Mouse (Mus musculus): Measurements from ENCODE around the gene Parg. TPM values are rescaled to one million over a fixed set of nuclear protein-coding genes. Genes with fewer than 3 reads are reported as not detected.
A peak's percentile ranks its signal among the peaks of the same experiment; 100 is the strongest.
"Not testable (repeated sequence)": the region's sequence is repeated elsewhere in the genome, so short reads cannot be mapped to it uniquely, and the experiment has no call there.

Gene Parg
- total and polyA plus RNA-seq, 3 experiments: 36.3 to 66.1 (median 40.6) TPM

DNA sequence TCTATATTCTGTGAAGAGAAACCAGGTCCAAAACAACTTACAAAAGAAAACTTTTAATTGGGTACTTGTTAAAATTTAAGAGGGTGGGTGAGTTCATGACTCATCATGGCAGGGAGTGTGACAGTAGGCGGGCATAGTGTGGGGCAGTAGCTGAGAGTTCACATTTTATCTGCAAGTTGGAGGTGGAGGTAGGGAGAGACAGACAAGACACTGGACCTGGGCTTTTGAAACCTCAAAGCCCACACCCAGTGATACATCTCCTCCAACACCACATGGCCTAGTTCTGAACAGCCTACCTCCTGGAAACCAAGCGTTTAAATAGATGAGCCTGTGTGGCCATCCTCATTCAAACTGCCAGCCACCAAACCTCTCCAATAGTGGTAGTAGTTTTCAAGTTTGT, 26.4 kb upstream of the Parg start:
- dilution Hi-C loops (cut with MboI; ENCODE audit: extremely low pct_ligation_motif_present, extremely low pct_unique_long_range_greater_than_20kb, low sequenced_read_pairs): no loop called here
- Histone ChIP-seq H3K4me1 (ENCODE audit: control insufficient read depth in 1 of 2, insufficient read depth in 2 of 2) (peaks cover 0 to 5% of the 10 kb centered on the region in 2 experiments; a peak in 1 of 4 replicates), H3K9me3 (replicated peaks; ENCODE audit: low read length) (no peaks in the 10 kb centered on the region), H3K36me3 (replicated peaks in 1 of 2; ENCODE audit: control insufficient read depth in 1 of 2, insufficient read depth in 1 of 2, low read length in 1 of 2) (peaks cover 37 to 70% of the 10 kb centered on the region in 2 experiments), H3K4me2 (ENCODE audit: insufficient read depth, low read depth, poor library complexity, severe bottlenecking) (no peak overlapping the region), H3K9ac (ENCODE audit: insufficient read depth, low read depth) (no peak overlapping the region), H3K27ac (ENCODE audit: insufficient read depth, low read depth) (no peak overlapping the region), H3K27me3 (replicated peaks) (no peaks in the 10 kb centered on the region), H3K4me3 (replicated peaks in 1 of 3; ENCODE audit: low read depth in 2 of 3, low read length in 2 of 3, poor library complexity in 1 of 3) (no peak overlapping the region), H3K79me2 (replicated peaks; ENCODE audit: control insufficient read depth, extremely low read depth, insufficient read depth, poor library complexity, severe bottlenecking) (peaks cover 3% of the 10 kb centered on the region; the same call in 1 of the 2 replicates)
- no peak for TF ChIP-seq POLR2A (IDR thresholded peaks at IDR 0.05; ENCODE audit: low read depth, low read length)
- no peak for TF ChIP-seq JUND (conservative IDR thresholded peaks at IDR 0.05; ENCODE audit: low read depth, low read length)
- no peak for TF ChIP-seq HCFC1 (IDR thresholded peaks at IDR 0.05; ENCODE audit: low read depth, low read length)
- no peak for TF ChIP-seq IRF4 (IDR thresholded peaks at IDR 0.05; ENCODE audit: low read depth, low read length)
- TF ChIP-seq CHD1 (IDR thresholded peaks at IDR 0.05; ENCODE audit: low read depth, low read length): no peak
- no peak for TF ChIP-seq KAT2A (IDR thresholded peaks at IDR 0.05; ENCODE audit: insufficient replicate concordance, low read length)
- DNase-seq (ENCODE audit: extremely low read depth): no peak
- in situ Hi-C loops (cut with MboI; ENCODE audit: low pct_ligation_motif_present, low pct_unique_long_range_greater_than_20kb, low sequenced_read_pairs): no loop called here

DNA sequence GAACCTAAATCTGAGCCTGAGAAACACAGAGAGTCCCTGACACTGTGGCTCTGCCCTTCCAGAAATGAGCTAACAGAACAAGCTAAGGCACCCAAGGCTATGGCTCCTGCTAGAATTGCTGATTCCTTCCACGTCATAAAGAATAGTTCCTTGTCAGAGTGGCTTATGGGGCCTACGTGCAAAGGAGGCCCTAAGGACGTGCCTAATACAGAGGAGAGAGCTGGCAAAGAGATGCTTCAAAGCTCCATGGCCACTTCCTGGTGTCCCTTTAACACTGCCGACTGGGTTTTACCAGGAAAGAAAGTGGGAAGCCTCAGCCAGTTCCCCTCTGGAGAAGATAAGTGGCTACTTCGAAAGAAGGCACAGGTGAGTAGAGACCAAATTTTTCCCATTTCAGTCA, 25.2 kb upstream of the Parg start:
- in situ Hi-C loops (cut with MboI; ENCODE audit: low pct_ligation_motif_present, low pct_unique_long_range_greater_than_20kb, low sequenced_read_pairs); H3K27me3 ChIP-seq (replicated peaks); H3K4me3 ChIP-seq (replicated peaks in 1 of 3; ENCODE audit: low read depth in 2 of 3, low read length in 2 of 3, poor library complexity in 1 of 3); H3K9ac ChIP-seq (ENCODE audit: insufficient read depth, low read depth); H3K4me2 ChIP-seq (ENCODE audit: insufficient read depth, low read depth, poor library complexity, severe bottlenecking); H3K4me1 ChIP-seq (ENCODE audit: control insufficient read depth in 1 of 2, insufficient read depth in 2 of 2); dilution Hi-C loops (cut with MboI; ENCODE audit: extremely low pct_ligation_motif_present, extremely low pct_unique_long_range_greater_than_20kb, low sequenced_read_pairs); H3K27ac ChIP-seq (ENCODE audit: insufficient read depth, low read depth); H3K9me3 ChIP-seq (replicated peaks; ENCODE audit: low read length); DNase-seq (ENCODE audit: extremely low read depth); H3K79me2 ChIP-seq (replicated peaks; ENCODE audit: control insufficient read depth, extremely low read depth, insufficient read depth, poor library complexity, severe bottlenecking): not testable (repeated sequence)
- peaks cover 40 to 71% of the 10 kb centered on the region in 2 experiments for H3K36me3 ChIP-seq (replicated peaks in 1 of 2; ENCODE audit: control insufficient read depth in 1 of 2, insufficient read depth in 1 of 2, low read length in 1 of 2)

DNA sequence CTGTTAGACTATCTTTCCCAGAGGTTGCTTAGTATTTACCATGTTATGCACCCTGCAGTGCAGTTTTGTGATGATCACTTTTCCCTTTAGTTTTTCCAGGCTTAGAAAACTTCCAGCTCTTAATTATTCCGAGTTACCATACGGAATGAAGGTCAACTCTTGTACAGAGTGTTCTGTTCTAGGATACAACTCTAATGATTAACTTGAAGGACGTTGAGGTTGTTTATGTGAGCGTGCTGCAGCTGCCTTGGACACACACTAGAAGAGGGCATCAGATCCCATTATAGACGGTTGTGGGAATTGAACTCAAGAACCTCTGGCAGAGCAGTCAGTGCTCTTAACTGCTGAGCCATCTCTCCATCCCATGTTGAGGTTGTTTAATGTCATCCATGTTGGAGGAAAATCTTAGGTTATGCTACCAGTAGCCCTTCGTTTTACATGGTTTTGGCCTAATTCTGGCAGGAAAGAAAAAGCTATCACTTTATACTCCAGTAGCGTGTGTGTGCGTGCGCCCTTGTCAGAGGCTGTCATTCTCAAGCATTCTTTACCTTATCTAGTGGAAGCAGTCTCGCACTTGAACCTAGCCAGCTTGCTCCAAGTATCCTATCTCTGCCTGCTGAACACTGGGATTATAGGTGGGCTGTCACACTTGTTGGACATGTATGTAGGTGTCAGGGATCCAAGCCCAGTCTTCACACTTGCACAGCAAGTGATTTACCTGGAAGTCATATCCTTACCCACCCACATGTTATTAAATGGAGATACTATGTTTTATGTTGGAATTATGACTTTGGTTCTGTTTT, 22.2 kb upstream of the Parg start:
- H3K27ac ChIP-seq (ENCODE audit: insufficient read depth, low read depth): no peak overlapping the region
- H3K4me2 ChIP-seq (ENCODE audit: insufficient read depth, low read depth, poor library complexity, severe bottlenecking): no peak overlapping the region
- no peak for TF ChIP-seq HCFC1 (IDR thresholded peaks at IDR 0.05; ENCODE audit: low read depth, low read length)
- no peak for TF ChIP-seq TBP (conservative IDR thresholded peaks at IDR 0.05; ENCODE audit: low read depth, low read length)
- TF ChIP-seq POLR2A (IDR thresholded peaks at IDR 0.05; ENCODE audit: low read depth, low read length): peak; percentile 29; the same call in 1 of the 2 replicates
- DNase-seq (ENCODE audit: extremely low read depth): no peak
- no peaks in the 10 kb centered on the region for H3K9me3 ChIP-seq (replicated peaks; ENCODE audit: low read length)
- H3K36me3 ChIP-seq (replicated peaks in 1 of 2; ENCODE audit: control insufficient read depth in 1 of 2, insufficient read depth in 1 of 2, low read length in 1 of 2): peaks cover 40 to 72% of the 10 kb centered on the region in 2 experiments
- H3K79me2 ChIP-seq (replicated peaks; ENCODE audit: control insufficient read depth, extremely low read depth, insufficient read depth, poor library complexity, severe bottlenecking): no peaks in the 10 kb centered on the region
- H3K4me3 ChIP-seq (replicated peaks in 1 of 3; ENCODE audit: low read depth in 2 of 3, low read length in 2 of 3, poor library complexity in 1 of 3): no peak overlapping the region
- no peaks in the 10 kb centered on the region for H3K27me3 ChIP-seq (replicated peaks)
- H3K9ac ChIP-seq (ENCODE audit: insufficient read depth, low read depth): no peak overlapping the region
- H3K4me1 ChIP-seq (ENCODE audit: control insufficient read depth in 1 of 2, insufficient read depth in 2 of 2): no peaks in the 10 kb centered on the region
- in situ Hi-C loops (cut with MboI; ENCODE audit: low pct_ligation_motif_present, low pct_unique_long_range_greater_than_20kb, low sequenced_read_pairs) (no loop called here), dilution Hi-C loops (cut with MboI; ENCODE audit: extremely low pct_ligation_motif_present, extremely low pct_unique_long_range_greater_than_20kb, low sequenced_read_pairs) (no loop called here)
